Mouse (Mus musculus): ENCODE measurements at regions not wholly inside any gene's neighbourhood (a gene's known extent, or its start where the extent isn't known, plus 50 kb on each side); places are given as distances from the start of the nearest gene placed in this dataset.

- no peak overlapping the region for H3K9ac ChIP-seq (ENCODE audit: low read depth, low read length)
- H3K4me2 ChIP-seq, result no peak overlapping the region
- H3K27ac ChIP-seq (ENCODE audit: low read depth, low read length), result 0 out of 2 replicates have a peak overlapping the region, but pooled peaks have one; percentile 47
- H3K4me1 ChIP-seq (ENCODE audit: control insufficient read depth, insufficient read depth, low read length), result peaks cover 10% of the 10 kb centered on the region
- no peaks in the 10 kb centered on the region for H3K27me3 ChIP-seq (ENCODE audit: control insufficient read depth, insufficient read depth, low read length)
- no peak overlapping the region for H3K4me3 ChIP-seq (ENCODE audit: low read depth, low read length)
- H3K9me3 ChIP-seq (replicated peaks; ENCODE audit: control insufficient read depth, low read length), result no peaks in the 10 kb centered on the region
- 25% methylated on average over 9 of the region's 9 CpGs for WGBS (ENCODE audit: insufficient replicate concordance)
- no peaks in the 10 kb centered on the region for H3K36me3 ChIP-seq (ENCODE audit: control insufficient read depth, insufficient read depth, low read length)
- no peak for ATAC-seq (replicated peaks; ENCODE audit: insufficient number of reproducible peaks, low FRiP score, low TSS enrichment)
Observed at GRCm38 (mm10) chr12:12509164-12509937, 247.4 kb downstream of the Fam49a start.

GRCm38 (mm10) chr12:12508487-12509125 is 246.7 kb downstream of the Fam49a start:
- Histone ChIP-seq H3K36me3 (ENCODE audit: control insufficient read depth, insufficient read depth, low read length) (no peaks in the 10 kb centered on the region), H3K9ac (ENCODE audit: low read depth, low read length) (no peak overlapping the region), H3K27me3 (ENCODE audit: control insufficient read depth, insufficient read depth, low read length) (no peaks in the 10 kb centered on the region), H3K4me2 (no peak overlapping the region), H3K4me3 (ENCODE audit: low read depth, low read length) (no peak overlapping the region), H3K4me1 (ENCODE audit: control insufficient read depth, insufficient read depth, low read length) (peaks cover 10% of the 10 kb centered on the region), H3K9me3 (replicated peaks; ENCODE audit: control insufficient read depth, low read length) (no peaks in the 10 kb centered on the region), H3K27ac (ENCODE audit: low read depth, low read length) (peak overlapping the region; percentile 47; the same call in 1 of the 2 replicates)
- no peak for ATAC-seq (replicated peaks; ENCODE audit: insufficient number of reproducible peaks, low FRiP score, low TSS enrichment)
- 69% methylated on average over 9 of the region's 9 CpGs for WGBS (ENCODE audit: insufficient replicate concordance)

- Histone ChIP-seq H3K27ac (ENCODE audit: low read depth, low read length) (no peak overlapping the region), H3K36me3 (ENCODE audit: control insufficient read depth, insufficient read depth, low read length) (no peaks in the 10 kb centered on the region), H3K27me3 (ENCODE audit: control insufficient read depth, insufficient read depth, low read length) (no peaks in the 10 kb centered on the region), H3K9ac (ENCODE audit: low read depth, low read length) (no peak overlapping the region), H3K4me1 (ENCODE audit: control insufficient read depth, insufficient read depth, low read length) (peaks cover 10% of the 10 kb centered on the region), H3K4me3 (ENCODE audit: low read depth, low read length) (no peak overlapping the region), H3K4me2 (no peak overlapping the region), H3K9me3 (replicated peaks; ENCODE audit: control insufficient read depth, low read length) (no peaks in the 10 kb centered on the region)
- 89% methylated on average over 3 of the region's 3 CpGs for WGBS (ENCODE audit: insufficient replicate concordance)
- no peak for ATAC-seq (replicated peaks; ENCODE audit: insufficient number of reproducible peaks, low FRiP score, low TSS enrichment)
Observed at GRCm38 (mm10) chr12:12506671-12507070, 244.7 kb downstream of the Fam49a start.

- no peak overlapping the region for H3K9ac ChIP-seq (ENCODE audit: low read depth, low read length)
- H3K4me2 ChIP-seq, result no peak overlapping the region
- peaks cover 10% of the 10 kb centered on the region for H3K4me1 ChIP-seq (ENCODE audit: control insufficient read depth, insufficient read depth, low read length)
- H3K27me3 ChIP-seq (ENCODE audit: control insufficient read depth, insufficient read depth, low read length), result no peaks in the 10 kb centered on the region
- H3K27ac ChIP-seq (ENCODE audit: low read depth, low read length), result no peak overlapping the region
- WGBS (ENCODE audit: insufficient replicate concordance), result 78% methylated on average over 4 of the region's 4 CpGs
- H3K4me3 ChIP-seq (ENCODE audit: low read depth, low read length), result no peak overlapping the region
- no peaks in the 10 kb centered on the region for H3K9me3 ChIP-seq (replicated peaks; ENCODE audit: control insufficient read depth, low read length)
- ATAC-seq (replicated peaks; ENCODE audit: insufficient number of reproducible peaks, low FRiP score, low TSS enrichment), result no peak
- no peaks in the 10 kb centered on the region for H3K36me3 ChIP-seq (ENCODE audit: control insufficient read depth, insufficient read depth, low read length)
Observed at GRCm38 (mm10) chr12:12505590-12505989, 243.7 kb downstream of the Fam49a start.

- Histone ChIP-seq H3K36me3 (ENCODE audit: control insufficient read depth, insufficient read depth, low read length) (no peaks in the 10 kb centered on the region), H3K27ac (ENCODE audit: low read depth, low read length) (no peak overlapping the region), H3K4me3 (ENCODE audit: low read depth, low read length) (no peak overlapping the region), H3K4me1 (ENCODE audit: control insufficient read depth, insufficient read depth, low read length) (no peaks in the 10 kb centered on the region; the same call in 1 of the 2 replicates), H3K27me3 (ENCODE audit: control insufficient read depth, insufficient read depth, low read length) (no peaks in the 10 kb centered on the region), H3K9ac (ENCODE audit: low read depth, low read length) (no peak overlapping the region), H3K4me2 (no peak overlapping the region), H3K9me3 (replicated peaks; ENCODE audit: control insufficient read depth, low read length) (no peaks in the 10 kb centered on the region)
- no peak for ATAC-seq (replicated peaks; ENCODE audit: insufficient number of reproducible peaks, low FRiP score, low TSS enrichment)
- WGBS (ENCODE audit: insufficient replicate concordance), result 75% methylated on average over 3 of the region's 3 CpGs
Observed at GRCm38 (mm10) chr12:12499903-12500302, 238.0 kb downstream of the Fam49a start.

GRCm38 (mm10) chr12:12498621-12499020 is 236.7 kb downstream of the Fam49a start:
- Histone ChIP-seq H3K36me3 (ENCODE audit: control insufficient read depth, insufficient read depth, low read length) (no peaks in the 10 kb centered on the region), H3K4me1 (ENCODE audit: control insufficient read depth, insufficient read depth, low read length) (no peaks in the 10 kb centered on the region; the same call in 1 of the 2 replicates), H3K4me3 (ENCODE audit: low read depth, low read length) (no peak overlapping the region), H3K4me2 (no peak overlapping the region), H3K27me3 (ENCODE audit: control insufficient read depth, insufficient read depth, low read length) (no peaks in the 10 kb centered on the region), H3K27ac (ENCODE audit: low read depth, low read length) (no peak overlapping the region), H3K9ac (ENCODE audit: low read depth, low read length) (no peak overlapping the region), H3K9me3 (replicated peaks; ENCODE audit: control insufficient read depth, low read length) (no peaks in the 10 kb centered on the region)
- ATAC-seq (replicated peaks; ENCODE audit: insufficient number of reproducible peaks, low FRiP score, low TSS enrichment), result no peak

- Histone ChIP-seq H3K27ac (ENCODE audit: low read depth, low read length) (no peak overlapping the region), H3K9me3 (replicated peaks; ENCODE audit: control insufficient read depth, low read length) (no peaks in the 10 kb centered on the region), H3K4me1 (ENCODE audit: control insufficient read depth, insufficient read depth, low read length) (no peaks in the 10 kb centered on the region; the same call in 1 of the 2 replicates), H3K4me3 (ENCODE audit: low read depth, low read length) (no peak overlapping the region), H3K4me2 (no peak overlapping the region), H3K9ac (ENCODE audit: low read depth, low read length) (no peak overlapping the region), H3K27me3 (ENCODE audit: control insufficient read depth, insufficient read depth, low read length) (no peaks in the 10 kb centered on the region), H3K36me3 (ENCODE audit: control insufficient read depth, insufficient read depth, low read length) (no peaks in the 10 kb centered on the region)
- no peak for ATAC-seq (replicated peaks; ENCODE audit: insufficient number of reproducible peaks, low FRiP score, low TSS enrichment)
- WGBS (ENCODE audit: insufficient replicate concordance), result 72% methylated on average over 6 of the region's 6 CpGs
Observed at GRCm38 (mm10) chr12:12497277-12497841, 235.4 kb downstream of the Fam49a start.

GRCm38 (mm10) chr12:12496593-12497141 is 234.7 kb downstream of the Fam49a start:
- peak; percentile 52; the same call in 1 of the 2 replicates for ATAC-seq (replicated peaks; ENCODE audit: insufficient number of reproducible peaks, low FRiP score, low TSS enrichment)
- WGBS (ENCODE audit: insufficient replicate concordance), result 72% methylated on average over 7 of the region's 7 CpGs
- H3K9me3 ChIP-seq (replicated peaks; ENCODE audit: control insufficient read depth, low read length), result no peaks in the 10 kb centered on the region
- H3K4me3 ChIP-seq (ENCODE audit: low read depth, low read length), result no peak overlapping the region
- no peaks in the 10 kb centered on the region for H3K27me3 ChIP-seq (ENCODE audit: control insufficient read depth, insufficient read depth, low read length)
- H3K36me3 ChIP-seq (ENCODE audit: control insufficient read depth, insufficient read depth, low read length), result no peaks in the 10 kb centered on the region
- no peak overlapping the region for H3K27ac ChIP-seq (ENCODE audit: low read depth, low read length)
- no peak overlapping the region for H3K4me2 ChIP-seq
- H3K9ac ChIP-seq (ENCODE audit: low read depth, low read length), result no peak overlapping the region
- H3K4me1 ChIP-seq (ENCODE audit: control insufficient read depth, insufficient read depth, low read length), result no peaks in the 10 kb centered on the region; the same call in 1 of the 2 replicates
